Mouse (Mus musculus): ENCODE data around the gene Kbtbd7.
"Not testable (repeated sequence)": the region's sequence is repeated elsewhere in the genome, so short reads cannot be mapped to it uniquely, and the experiment has no call there.

Kbtbd7 gene

GRCm38 (mm10) chr14:79451681-79452590, 25.6 kb downstream of the Kbtbd7 start, which contains the start of gene Kbtbd6:
Gene Kbtbd6, plus strand, starts transcription at chr14:79451835.
- peak; percentile 84 for DNase-seq (ENCODE audit: low read depth, low spot score)

- not testable (repeated sequence) for DNase-seq (ENCODE audit: low read depth, low spot score)
Observed at GRCm38 (mm10) chr14:79452591-79452934, 26.3 kb downstream of the Kbtbd7 start.

- no peak for DNase-seq (ENCODE audit: low read depth, low spot score)
Observed at GRCm38 (mm10) chr14:79460401-79460800, 34.1 kb downstream of the Kbtbd7 start.

- no peak for DNase-seq (ENCODE audit: low read depth, low spot score)
Observed at GRCm38 (mm10) chr14:79460988-79461387, 34.7 kb downstream of the Kbtbd7 start.

GRCm38 (mm10) chr14:79465623-79466022, 39.3 kb downstream of the Kbtbd7 start:
- no peak for DNase-seq (ENCODE audit: low read depth, low spot score)

- DNase-seq (ENCODE audit: low read depth, low spot score) = no peak
Observed at GRCm38 (mm10) chr14:79467621-79468020, 41.3 kb downstream of the Kbtbd7 start.

- DNase-seq (ENCODE audit: low read depth, low spot score) = no peak
Observed at GRCm38 (mm10) chr14:79473384-79473783, 47.1 kb downstream of the Kbtbd7 start.
